Mouse (Mus musculus): Measurements from ENCODE around the gene Prkar2b.

DNA sequence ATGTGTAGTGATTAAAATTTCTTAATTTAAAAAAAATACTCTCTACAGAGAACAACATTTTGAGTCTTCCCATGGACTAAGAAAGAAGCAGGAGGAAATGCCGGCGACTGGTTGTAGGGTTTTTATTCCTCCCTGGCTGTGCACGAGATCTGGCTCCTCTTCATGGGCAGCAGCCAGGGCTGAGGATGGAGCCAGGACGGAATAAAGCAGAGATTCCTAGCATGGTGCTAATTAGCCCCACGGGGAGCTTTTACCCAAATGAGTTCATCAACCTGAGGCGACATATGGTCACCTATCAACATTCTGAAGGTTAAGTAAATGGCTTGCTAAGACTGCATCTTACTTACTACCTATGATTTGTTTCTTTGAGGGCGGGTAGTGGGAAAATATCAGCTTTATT is 77.9 kb downstream of the Prkar2b start:
- TF ChIP-seq POLR2A (IDR thresholded peaks at IDR 0.05; ENCODE audit: insufficient read length, low read depth) (no peak), TCF12 (IDR thresholded peaks at IDR 0.05; ENCODE audit: insufficient read depth, poor library complexity, severe bottlenecking) (no peak), USF1 (IDR thresholded peaks at IDR 0.05; ENCODE audit: low read depth) (no peak)
